Mouse (Mus musculus): ENCODE measurements around the gene Vmp1. TPM values are rescaled to one million over a fixed set of nuclear protein-coding genes. Genes with fewer than 3 reads are reported as not detected.

Gene Vmp1
- polyA plus RNA-seq, 1 experiment from 2014 or later = 97.9 TPM

GRCm38 (mm10) chr11:86664406-86664805 lies 19.2 kb downstream of the Vmp1 start:
- H3K36me3 ChIP-seq = peaks cover 51% of the 10 kb centered on the region
- no peaks in the 10 kb centered on the region for H3K27me3 ChIP-seq (ENCODE audit: low read depth, poor library complexity, severe bottlenecking)
- no peak overlapping the region for H3K27ac ChIP-seq
- H3K4me3 ChIP-seq = no peak overlapping the region
- H3K9me3 ChIP-seq (replicated peaks) = no peaks in the 10 kb centered on the region
- no peaks in the 10 kb centered on the region for H3K4me1 ChIP-seq
- WGBS = 95% methylated on average over 3 of the region's 3 CpGs
- DNase-seq (ENCODE audit: low spot score) = no peak

- Histone ChIP-seq H3K36me3 (peaks cover 54% of the 10 kb centered on the region), H3K27me3 (ENCODE audit: low read depth, poor library complexity, severe bottlenecking) (no peaks in the 10 kb centered on the region)
Observed at GRCm38 (mm10) chr11:86663977-86664376, 19.7 kb downstream of the Vmp1 start.

GRCm38 (mm10) chr11:86662986-86663895 lies 20.4 kb downstream of the Vmp1 start:
- DNase-seq (ENCODE audit: low spot score) = no peak
- no peak overlapping the region for H3K27ac ChIP-seq
- no peaks in the 10 kb centered on the region for H3K27me3 ChIP-seq (ENCODE audit: low read depth, poor library complexity, severe bottlenecking)
- no peaks in the 10 kb centered on the region for H3K9me3 ChIP-seq (replicated peaks)
- no peak overlapping the region for H3K4me3 ChIP-seq
- H3K4me1 ChIP-seq = no peaks in the 10 kb centered on the region
- WGBS = 93% methylated on average over 8 of the region's 8 CpGs
- peaks cover 59% of the 10 kb centered on the region for H3K36me3 ChIP-seq

More at GRCm38 (mm10) chr11:86663977-86664376, 19.7 kb downstream of the Vmp1 start:
- no peak for DNase-seq (ENCODE audit: low spot score)
- Histone ChIP-seq H3K27ac (no peak overlapping the region), H3K4me1 (no peaks in the 10 kb centered on the region), H3K9me3 (replicated peaks) (no peaks in the 10 kb centered on the region), H3K4me3 (no peak overlapping the region)

GRCm38 (mm10) chr11:86657863-86658262 lies 25.8 kb downstream of the Vmp1 start:
- no peak overlapping the region for H3K27ac ChIP-seq
- H3K36me3 ChIP-seq = peaks cover 36% of the 10 kb centered on the region
- no peaks in the 10 kb centered on the region for H3K27me3 ChIP-seq (ENCODE audit: low read depth, poor library complexity, severe bottlenecking)
- H3K4me1 ChIP-seq = no peaks in the 10 kb centered on the region
- DNase-seq (ENCODE audit: low spot score) = no peak
- no peak overlapping the region for H3K4me3 ChIP-seq
- H3K9me3 ChIP-seq (replicated peaks) = no peaks in the 10 kb centered on the region

- Histone ChIP-seq H3K4me1 (no peaks in the 10 kb centered on the region), H3K36me3 (peaks cover 29% of the 10 kb centered on the region), H3K4me3 (no peak overlapping the region), H3K27me3 (ENCODE audit: low read depth, poor library complexity, severe bottlenecking) (no peaks in the 10 kb centered on the region), H3K9me3 (replicated peaks) (no peaks in the 10 kb centered on the region), H3K27ac (no peak overlapping the region)
- 81% methylated on average over 4 of the region's 4 CpGs for WGBS
- DNase-seq (ENCODE audit: low spot score) = no peak
Observed at GRCm38 (mm10) chr11:86656849-86657567, 26.6 kb downstream of the Vmp1 start.

GRCm38 (mm10) chr11:86655671-86656070 lies 28.0 kb downstream of the Vmp1 start:
- WGBS = 81% methylated on average over 1 of the region's 1 CpGs
- H3K4me1 ChIP-seq = no peaks in the 10 kb centered on the region
- peaks cover 17% of the 10 kb centered on the region for H3K36me3 ChIP-seq
- DNase-seq (ENCODE audit: low spot score) = no peak
- no peaks in the 10 kb centered on the region for H3K27me3 ChIP-seq (ENCODE audit: low read depth, poor library complexity, severe bottlenecking)
- H3K4me3 ChIP-seq = no peak overlapping the region
- no peak overlapping the region for H3K27ac ChIP-seq
- no peaks in the 10 kb centered on the region for H3K9me3 ChIP-seq (replicated peaks)

GRCm38 (mm10) chr11:86654096-86654495 lies 29.5 kb downstream of the Vmp1 start:
- 90% methylated on average over 4 of the region's 4 CpGs for WGBS
- no peaks in the 10 kb centered on the region for H3K4me1 ChIP-seq
- peaks cover 7% of the 10 kb centered on the region for H3K36me3 ChIP-seq
- no peak for DNase-seq (ENCODE audit: low spot score)
- no peaks in the 10 kb centered on the region for H3K9me3 ChIP-seq (replicated peaks)
- H3K4me3 ChIP-seq = no peak overlapping the region
- no peaks in the 10 kb centered on the region for H3K27me3 ChIP-seq (ENCODE audit: low read depth, poor library complexity, severe bottlenecking)
- no peak overlapping the region for H3K27ac ChIP-seq

GRCm38 (mm10) chr11:86653446-86653845 lies 30.2 kb downstream of the Vmp1 start:
- Histone ChIP-seq H3K4me1 (no peaks in the 10 kb centered on the region), H3K27ac (no peak overlapping the region), H3K27me3 (ENCODE audit: low read depth, poor library complexity, severe bottlenecking) (no peaks in the 10 kb centered on the region), H3K36me3 (peaks cover 3% of the 10 kb centered on the region; the same call in 1 of the 2 replicates), H3K9me3 (replicated peaks) (no peaks in the 10 kb centered on the region), H3K4me3 (no peak overlapping the region)
- 49% methylated on average over 3 of the region's 3 CpGs for WGBS
- no peak for DNase-seq (ENCODE audit: low spot score)

- H3K4me1 ChIP-seq = no peaks in the 10 kb centered on the region
- H3K27me3 ChIP-seq (ENCODE audit: low read depth, poor library complexity, severe bottlenecking) = no peaks in the 10 kb centered on the region
- no peak overlapping the region for H3K4me3 ChIP-seq
- H3K9me3 ChIP-seq (replicated peaks) = no peaks in the 10 kb centered on the region
- no peak overlapping the region for H3K27ac ChIP-seq
- 0 out of 2 replicates have a peak, but pooled peaks cover 2% of the 10 kb centered on the region for H3K36me3 ChIP-seq
- no peak for DNase-seq (ENCODE audit: low spot score)
- WGBS = 91% methylated on average over 4 of the region's 4 CpGs
Observed at GRCm38 (mm10) chr11:86652578-86652979, 31.1 kb downstream of the Vmp1 start.

GRCm38 (mm10) chr11:86650676-86651075 lies 33.0 kb downstream of the Vmp1 start:
- H3K27me3 ChIP-seq (ENCODE audit: low read depth, poor library complexity, severe bottlenecking) = no peaks in the 10 kb centered on the region
- 95% methylated on average over 6 of the region's 6 CpGs for WGBS
- H3K27ac ChIP-seq = no peak overlapping the region
- H3K36me3 ChIP-seq = 0 out of 2 replicates have a peak, but pooled peaks cover 2% of the 10 kb centered on the region
- no peak overlapping the region for H3K4me3 ChIP-seq
- no peaks in the 10 kb centered on the region for H3K4me1 ChIP-seq
- DNase-seq (ENCODE audit: low spot score) = no peak
- no peaks in the 10 kb centered on the region for H3K9me3 ChIP-seq (replicated peaks)

- DNase-seq (ENCODE audit: low spot score) = no peak
- H3K4me1 ChIP-seq = no peaks in the 10 kb centered on the region
- WGBS = 87% methylated on average over 1 of the region's 1 CpGs
- no peaks in the 10 kb centered on the region for H3K9me3 ChIP-seq (replicated peaks)
- H3K27me3 ChIP-seq (ENCODE audit: low read depth, poor library complexity, severe bottlenecking) = no peaks in the 10 kb centered on the region
- H3K4me3 ChIP-seq = no peak overlapping the region
- no peak overlapping the region for H3K27ac ChIP-seq
- H3K36me3 ChIP-seq = 0 out of 2 replicates have a peak, but pooled peaks cover 2% of the 10 kb centered on the region
Observed at GRCm38 (mm10) chr11:86649542-86649941, 34.1 kb downstream of the Vmp1 start.

- DNase-seq (ENCODE audit: low spot score) = no peak
- Histone ChIP-seq H3K4me3 (no peak overlapping the region), H3K27ac (no peak overlapping the region), H3K4me1 (no peaks in the 10 kb centered on the region), H3K36me3 (peaks cover 8% of the 10 kb centered on the region; the same call in 1 of the 2 replicates), H3K27me3 (ENCODE audit: low read depth, poor library complexity, severe bottlenecking) (no peaks in the 10 kb centered on the region), H3K9me3 (replicated peaks) (no peaks in the 10 kb centered on the region)
- 88% methylated on average over 15 of the region's 15 CpGs for WGBS
Observed at GRCm38 (mm10) chr11:86647706-86648447, 35.8 kb downstream of the Vmp1 start.

Data from limb, embryonic 10.5 days (tissue).